Comparison of ENCODE assay signal across 10 mouse cellular contexts in the genomic region with DNA sequence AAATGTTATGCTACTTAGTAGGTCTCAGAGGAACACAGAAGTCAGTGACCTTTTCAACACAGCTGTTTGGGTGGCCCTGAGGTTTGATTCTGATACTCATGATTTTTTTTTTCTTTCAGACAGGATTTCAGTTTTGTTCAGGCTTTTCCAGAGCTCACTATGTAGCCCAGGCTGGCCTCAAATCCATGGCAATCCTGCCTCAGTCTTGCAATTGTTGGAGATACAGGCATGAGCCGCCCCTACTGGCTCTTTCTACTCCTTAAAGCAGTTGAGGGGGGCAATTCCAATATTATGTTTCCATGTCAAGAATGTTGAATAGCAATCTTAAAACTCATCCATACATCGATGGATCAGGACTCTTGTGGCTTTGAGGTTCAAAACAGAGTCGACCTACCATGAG. TPM values are rescaled to one million over a fixed set of nuclear protein-coding genes. Genes with fewer than 3 reads are reported as not detected.
DNase-seq lines count a peak whose midpoint lies in the region; ATAC-seq and TF ChIP-seq lines count a peak whose summit lies in the region.
"Had no signal": no experiment of that assay in that cellular context is flagged by ENCODE, and none has a peak within 500 bp of the region (broad histone marks: within the 10 kb centered on the region; RNA-seq: fewer than 3 reads in every experiment).

No protein-coding gene starts in this region.

- no peaks in the 10 kb centered on the region for H3K79me2 ChIP-seq in CH12.LX (replicated peaks; ENCODE audit: control insufficient read depth, extremely low read depth, insufficient read depth, poor library complexity, severe bottlenecking)

- no peak for TF ChIP-seq POLR2A in CH12.LX (IDR thresholded peaks at IDR 0.05; ENCODE audit: low read depth, low read length)

- TF ChIP-seq RAD21 in CH12.LX (IDR thresholded peaks at IDR 0.05; ENCODE audit: low read depth, low read length): no peak

- H3K27ac ChIP-seq in CH12.LX (ENCODE audit: insufficient read depth, low read depth): no peak overlapping the region
- peak overlapping the region; percentile 88 for H3K27ac ChIP-seq in forebrain, embryonic 15.5 days (replicated peaks)
- H3K27ac ChIP-seq in liver, embryonic 13.5 days: peak overlapping the region; percentile 68

- no peak for TF ChIP-seq EP300 in CH12.LX (IDR thresholded peaks at IDR 0.05; ENCODE audit: low read length)

- peak; percentile 90 for DNase-seq in heart, adult 11 months
- no peak for DNase-seq in heart, postnatal 14 days
- no peak for DNase-seq in CH12.LX (ENCODE audit: extremely low read depth)
- DNase-seq in liver, embryonic 13.5 days: no peak
- DNase-seq in adrenal gland, postnatal 14 days: no peak
- no peak for DNase-seq in frontal cortex, postnatal 25 days (ENCODE audit: low spot score in 2 of 2)
- no peak for DNase-seq in ovary, postnatal 36 days (ENCODE audit: low spot score)
- DNase-seq: right cerebral cortex, postnatal 25 days had no signal

- H3K27me3 ChIP-seq in CH12.LX (replicated peaks): no peaks in the 10 kb centered on the region
- no peaks in the 10 kb centered on the region for H3K27me3 ChIP-seq in forebrain, embryonic 15.5 days
- H3K27me3 ChIP-seq in liver, embryonic 13.5 days: no peaks in the 10 kb centered on the region

- ATAC-seq in forebrain, embryonic 15.5 days (replicated peaks): no peak
- ATAC-seq in liver, embryonic 13.5 days (ENCODE audit: low read depth): no peak

- in situ Hi-C loops in CH12.LX (cut with MboI; ENCODE audit: low pct_ligation_motif_present, low pct_unique_long_range_greater_than_20kb, low sequenced_read_pairs): no loop called here

- dilution Hi-C loops in CH12.LX (cut with MboI; ENCODE audit: extremely low pct_ligation_motif_present, extremely low pct_unique_long_range_greater_than_20kb, low sequenced_read_pairs): no loop called here

- H3K4me3 ChIP-seq in CH12.LX (replicated peaks in 1 of 3; ENCODE audit: low read depth in 2 of 3, low read length in 2 of 3, poor library complexity in 1 of 3): peak overlapping the region in 2 of 3 experiments; percentile 25 to 59
- H3K4me3 ChIP-seq in forebrain, embryonic 15.5 days: peak overlapping the region; percentile 92
- peak overlapping the region; percentile 81 for H3K4me3 ChIP-seq in liver, embryonic 13.5 days (replicated peaks)

- H3K4me2 ChIP-seq in CH12.LX (ENCODE audit: insufficient read depth, low read depth, poor library complexity, severe bottlenecking): peak overlapping the region; percentile 23; the same call in 1 of the 2 replicates
- H3K4me2 ChIP-seq in forebrain, embryonic 15.5 days (replicated peaks): peak overlapping the region; percentile 37
- H3K4me2 ChIP-seq in liver, embryonic 13.5 days: peak overlapping the region; percentile 95

- H3K4me1 ChIP-seq in CH12.LX (ENCODE audit: control insufficient read depth in 1 of 2, insufficient read depth in 2 of 2): peaks cover 6 to 27% of the 10 kb centered on the region in 2 experiments
- H3K4me1 ChIP-seq in forebrain, embryonic 15.5 days: peaks cover 14% of the 10 kb centered on the region
- H3K4me1 ChIP-seq in liver, embryonic 13.5 days (replicated peaks): peaks cover 40% of the 10 kb centered on the region

- 73% methylated on average over 3 of the region's 3 CpGs for WGBS in forebrain, embryonic 15.5 days
- WGBS in liver, embryonic 13.5 days (ENCODE audit: insufficient replicate concordance): 64% methylated on average over 3 of the region's 3 CpGs

- H3K36me3 ChIP-seq in CH12.LX (replicated peaks in 1 of 2; ENCODE audit: control insufficient read depth in 1 of 2, insufficient read depth in 1 of 2, low read length in 1 of 2): peaks cover 12 to 22% of the 10 kb centered on the region in 2 experiments
- H3K36me3 ChIP-seq in forebrain, embryonic 15.5 days: peaks cover 12% of the 10 kb centered on the region; the same call in 1 of the 2 replicates
- peaks cover 21% of the 10 kb centered on the region for H3K36me3 ChIP-seq in liver, embryonic 13.5 days

- peaks cover 2% of the 10 kb centered on the region for H3K9me3 ChIP-seq in CH12.LX (replicated peaks; ENCODE audit: low read length)
- no peaks in the 10 kb centered on the region for H3K9me3 ChIP-seq in forebrain, embryonic 15.5 days
- H3K9me3 ChIP-seq in liver, embryonic 13.5 days (replicated peaks): no peaks in the 10 kb centered on the region

- TF ChIP-seq CTCF in CH12.LX (conservative IDR thresholded peaks at IDR 0.05 in 1 of 2, IDR thresholded peaks at IDR 0.05 in 1 of 2; ENCODE audit: low read depth in 2 of 2, low read length in 2 of 2): no peak

- intact Hi-C loops in heart, postnatal 14 days (cut with DNase I): no loop called here

- H3K9ac ChIP-seq in CH12.LX (ENCODE audit: insufficient read depth, low read depth): peak overlapping the region; percentile 59
- H3K9ac ChIP-seq in forebrain, embryonic 15.5 days (replicated peaks): peak overlapping the region; percentile 6; the same call in 1 of the 2 replicates
- peak overlapping the region; percentile 62 for H3K9ac ChIP-seq in liver, embryonic 13.5 days

TF ChIP-seq in CH12.LX, 34 proteins besides CTCF, POLR2A, EP300 and RAD21:
- no peak for TF ChIP-seq JUND (conservative IDR thresholded peaks at IDR 0.05; ENCODE audit: low read depth, low read length)
- TF ChIP-seq ZNF384 (IDR thresholded peaks at IDR 0.05; ENCODE audit: low read depth, low read length): no peak
- no peak for TF ChIP-seq MAFK (IDR thresholded peaks at IDR 0.05; ENCODE audit: insufficient replicate concordance, low read length)
- TF ChIP-seq ELF1 (IDR thresholded peaks at IDR 0.05; ENCODE audit: low read depth, low read length): no peak
- TF ChIP-seq E2F4 (IDR thresholded peaks at IDR 0.05; ENCODE audit: insufficient replicate concordance, low read depth, low read length): no peak
- TF ChIP-seq ZMIZ1 (IDR thresholded peaks at IDR 0.05; ENCODE audit: low read depth, low read length): no peak
- TF ChIP-seq ETS1 (conservative IDR thresholded peaks at IDR 0.05; ENCODE audit: low read depth, low read length): no peak
- no peak for TF ChIP-seq ZKSCAN1 (IDR thresholded peaks at IDR 0.05; ENCODE audit: borderline replicate concordance, low read depth, low read length)
- no peak for TF ChIP-seq TCF12 (IDR thresholded peaks at IDR 0.05; ENCODE audit: low read depth, low read length)
- no peak for TF ChIP-seq MYC (IDR thresholded peaks at IDR 0.05; ENCODE audit: low read depth, low read length)
- TF ChIP-seq KAT2A (IDR thresholded peaks at IDR 0.05; ENCODE audit: insufficient replicate concordance, low read length): no peak
- TF ChIP-seq HCFC1 (IDR thresholded peaks at IDR 0.05; ENCODE audit: low read depth, low read length): no peak
- TF ChIP-seq SIN3A (IDR thresholded peaks at IDR 0.05; ENCODE audit: low read length): no peak
- TF ChIP-seq PAX5 (IDR thresholded peaks at IDR 0.05; ENCODE audit: low read length): no peak
- no peak for TF ChIP-seq IRF4 (IDR thresholded peaks at IDR 0.05; ENCODE audit: low read depth, low read length)

RNA-seq across cellular contexts. Expression of a gene that starts 0.5 kb away (rescaled TPM):
- total RNA-seq in heart, postnatal 14 days (2021): 10 to 100 TPM; 85.6 to 88.5 TPM
- 67.3 and 73.8 TPM in 2 replicates for total RNA-seq in CH12.LX (2012; rRNA removed)
- 48.4 and 50.4 TPM in 2 replicates for total RNA-seq in CH12.LX (2014; rRNA removed)
- polyA plus RNA-seq in CH12.LX (2012; ENCODE audit: insufficient read length, low read depth): 35.0 and 39.8 TPM in 2 replicates
- polyA plus RNA-seq in forebrain, embryonic 15.5 days (2015; fragmentation: Nextera tagmentation; extraction: Ambion mirVana): 162 and 163 TPM in 2 replicates
- polyA plus RNA-seq in liver, embryonic 13.5 days (2015; fragmentation: Nextera tagmentation; extraction: Ambion mirVana): 53.1 and 58.0 TPM in 2 replicates
- 92.5 and 101 TPM in 2 replicates for total RNA-seq in adrenal gland, postnatal 14 days (2021)

RNA-seq across cellular contexts. Expression of a gene that starts 40.1 kb away (rescaled TPM):
- not detected for total RNA-seq in heart, postnatal 14 days (2021)
- total RNA-seq in CH12.LX (2012; rRNA removed) (not detected in 2 replicates), CH12.LX (2014; rRNA removed) (not detected in 2 replicates)
- polyA plus RNA-seq in CH12.LX (2012; ENCODE audit: insufficient read length, low read depth): not detected in 2 replicates
- 38.6 and 51.0 TPM in 2 replicates for polyA plus RNA-seq in forebrain, embryonic 15.5 days (2015; fragmentation: Nextera tagmentation; extraction: Ambion mirVana)
- polyA plus RNA-seq in liver, embryonic 13.5 days (2015; fragmentation: Nextera tagmentation; extraction: Ambion mirVana): not detected in 2 replicates
- total RNA-seq in adrenal gland, postnatal 14 days (2021): 119 and 126 TPM in 2 replicates
- polyA plus RNA-seq: inflammation-experienced regulatory T-cells, adult 6 months had no signal

RNA-seq across cellular contexts. Expression of a gene that starts 41.8 kb away (rescaled TPM):
- 1,000 to 10,000 TPM; 1,039 to 1,057 TPM for total RNA-seq in heart, postnatal 14 days (2021)
- total RNA-seq in CH12.LX (2012; rRNA removed) (9.1 and 9.3 TPM in 2 replicates), CH12.LX (2014; rRNA removed) (10.0 and 11.7 TPM in 2 replicates)
- 18.9 and 20.9 TPM in 2 replicates for polyA plus RNA-seq in CH12.LX (2012; ENCODE audit: insufficient read length, low read depth)
- 1.0 and 1.2 TPM in 2 replicates for polyA plus RNA-seq in forebrain, embryonic 15.5 days (2015; fragmentation: Nextera tagmentation; extraction: Ambion mirVana)
- polyA plus RNA-seq in liver, embryonic 13.5 days (2015; fragmentation: Nextera tagmentation; extraction: Ambion mirVana): 5.0 and 5.1 TPM in 2 replicates
- total RNA-seq in adrenal gland, postnatal 14 days (2021): 19.8 and 26.9 TPM in 2 replicates

RNA-seq across cellular contexts. Expression of a gene that starts 54.0 kb away (rescaled TPM):
- under 1 TPM; 0.44 to 0.60 TPM for total RNA-seq in heart, postnatal 14 days (2021)
- total RNA-seq in CH12.LX (2012; rRNA removed) (0.04 TPM in 1 of 2 replicates, not detected in the other), CH12.LX (2014; rRNA removed) (not detected in 2 replicates)
- 0.16 TPM in 1 of 2 replicates, not detected in the other for polyA plus RNA-seq in CH12.LX (2012; ENCODE audit: insufficient read length, low read depth)
- 6.9 and 8.7 TPM in 2 replicates for polyA plus RNA-seq in forebrain, embryonic 15.5 days (2015; fragmentation: Nextera tagmentation; extraction: Ambion mirVana)
- 0.17 and 0.24 TPM in 2 replicates for polyA plus RNA-seq in liver, embryonic 13.5 days (2015; fragmentation: Nextera tagmentation; extraction: Ambion mirVana)
- 46.5 and 57.2 TPM in 2 replicates for total RNA-seq in adrenal gland, postnatal 14 days (2021)

RNA-seq across cellular contexts. Expression of a gene that starts 56.8 kb away (rescaled TPM):
- 100 to 1,000 TPM; 125 to 126 TPM for total RNA-seq in heart, postnatal 14 days (2021)
- total RNA-seq in CH12.LX (2012; rRNA removed) (14.2 and 18.8 TPM in 2 replicates), CH12.LX (2014; rRNA removed) (13.0 and 13.1 TPM in 2 replicates)
- 30.7 and 31.7 TPM in 2 replicates for polyA plus RNA-seq in CH12.LX (2012; ENCODE audit: insufficient read length, low read depth)
- polyA plus RNA-seq in forebrain, embryonic 15.5 days (2015; fragmentation: Nextera tagmentation; extraction: Ambion mirVana): 9.9 and 11.4 TPM in 2 replicates
- polyA plus RNA-seq in liver, embryonic 13.5 days (2015; fragmentation: Nextera tagmentation; extraction: Ambion mirVana): 10.3 and 10.7 TPM in 2 replicates
- total RNA-seq in adrenal gland, postnatal 14 days (2021): 11.0 and 18.3 TPM in 2 replicates

Comparison
In these comparisons a context has a peak if more than half of its experiments do, and no peak if none do; other contexts are left out.
1. H3K4me2 ChIP-seq: peak in every context shown above with its lines; median percentile 95 in liver, embryonic 13.5 days; 37 in forebrain, embryonic 15.5 days; 23 in CH12.LX.
2. H3K4me3 ChIP-seq: peak in every context shown above with its lines; median percentile 92 in forebrain, embryonic 15.5 days; 81 in liver, embryonic 13.5 days; 42 in CH12.LX.
3. H3K9ac ChIP-seq: peak in every context shown above with its lines; median percentile 62 in liver, embryonic 13.5 days; 59 in CH12.LX; 6 in forebrain, embryonic 15.5 days.
4. RNA of a gene that starts 40.1 kb away (total RNA-seq): 119 to 126 TPM in adrenal gland, postnatal 14 days; not detected in heart, postnatal 14 days and not detected in CH12.LX; every median in the first group is over 10 times any median in the second.
5. RNA of a gene that starts 41.8 kb away (total RNA-seq): 1,039 to 1,057 TPM in heart, postnatal 14 days; 19.8 to 26.9 TPM in adrenal gland, postnatal 14 days and 9.1 to 11.7 TPM in CH12.LX; every median in the first group is over 10 times any median in the second.